Mouse (Mus musculus): ENCODE data around the gene Jpt1. TPM values are rescaled to one million over a fixed set of nuclear protein-coding genes. Genes with fewer than 3 reads are reported as not detected.
A peak's percentile ranks its signal among the peaks of the same experiment; 100 is the strongest.
"Not testable (repeated sequence)": the region's sequence is repeated elsewhere in the genome, so short reads cannot be mapped to it uniquely, and the experiment has no call there.

Gene Jpt1
- polyA plus RNA-seq, 1 experiment from 2014 or later, result 557 TPM

GRCm38 (mm10) chr11:115483278-115483677 lies 30.9 kb downstream of the Jpt1 start:
- Histone ChIP-seq H3K4me1 (no peaks in the 10 kb centered on the region), H3K4me3 (no peak overlapping the region), H3K27me3 (no peaks in the 10 kb centered on the region), H3K27ac (no peak overlapping the region), H3K4me2 (replicated peaks) (no peak overlapping the region), H3K36me3 (peaks cover 6% of the 10 kb centered on the region; the same call in 1 of the 2 replicates), H3K9me3 (no peaks in the 10 kb centered on the region), H3K9ac (no peak overlapping the region)
- ATAC-seq (ENCODE audit: low FRiP score, low read depth), result no peak
- 67% methylated on average over 11 of the region's 11 CpGs for WGBS

GRCm38 (mm10) chr11:115481553-115482259 lies 32.5 kb downstream of the Jpt1 start:
- H3K4me2 ChIP-seq (replicated peaks), result no peak overlapping the region
- no peaks in the 10 kb centered on the region for H3K9me3 ChIP-seq
- peaks cover 6% of the 10 kb centered on the region; the same call in 1 of the 2 replicates for H3K36me3 ChIP-seq
- peaks cover 8% of the 10 kb centered on the region for H3K4me1 ChIP-seq
- no peak overlapping the region for H3K9ac ChIP-seq
- no peak for ATAC-seq (ENCODE audit: low FRiP score, low read depth)
- WGBS, result 81% methylated on average over 6 of the region's 6 CpGs
- no peak overlapping the region for H3K4me3 ChIP-seq
- no peaks in the 10 kb centered on the region for H3K27me3 ChIP-seq
- no peak overlapping the region for H3K27ac ChIP-seq

- ATAC-seq (ENCODE audit: low FRiP score, low read depth), result no peak
- Histone ChIP-seq H3K9me3 (no peaks in the 10 kb centered on the region), H3K4me2 (replicated peaks) (no peak overlapping the region), H3K27me3 (no peaks in the 10 kb centered on the region), H3K4me1 (peaks cover 28% of the 10 kb centered on the region), H3K9ac (no peak overlapping the region), H3K4me3 (no peak overlapping the region), H3K27ac (no peak overlapping the region), H3K36me3 (peaks cover 6% of the 10 kb centered on the region; the same call in 1 of the 2 replicates)
- WGBS, result 86% methylated on average over 9 of the region's 9 CpGs
Observed at GRCm38 (mm10) chr11:115478296-115478938, 35.8 kb downstream of the Jpt1 start.

GRCm38 (mm10) chr11:115477388-115477787 lies 36.8 kb downstream of the Jpt1 start:
- not testable (repeated sequence) for H3K27ac ChIP-seq; H3K9me3 ChIP-seq; H3K27me3 ChIP-seq; ATAC-seq (ENCODE audit: low FRiP score, low read depth); H3K36me3 ChIP-seq; H3K4me3 ChIP-seq
- Histone ChIP-seq H3K4me2 (replicated peaks) (peak overlapping the region; percentile 87; the same call in 1 of the 2 replicates), H3K4me1 (peaks cover 31% of the 10 kb centered on the region), H3K9ac (peak overlapping the region; percentile 43)
- WGBS, result 87% methylated on average over 7 of the region's 7 CpGs

- ATAC-seq (ENCODE audit: low FRiP score, low read depth); H3K27me3 ChIP-seq; H3K36me3 ChIP-seq; H3K27ac ChIP-seq; H3K9me3 ChIP-seq; H3K9ac ChIP-seq: not testable (repeated sequence)
- H3K4me1 ChIP-seq, result peaks cover 31% of the 10 kb centered on the region
- peak overlapping the region; percentile 92 for H3K4me3 ChIP-seq
- 77% methylated on average over 4 of the region's 4 CpGs for WGBS
- peak overlapping the region; percentile 87 for H3K4me2 ChIP-seq (replicated peaks)
Observed at GRCm38 (mm10) chr11:115476630-115477029, 37.6 kb downstream of the Jpt1 start.

- Histone ChIP-seq H3K4me3 (peak overlapping the region; percentile 92), H3K27ac (no peak overlapping the region), H3K9ac (peak overlapping the region; percentile 85), H3K27me3 (no peaks in the 10 kb centered on the region), H3K4me2 (replicated peaks) (peak overlapping the region; percentile 87), H3K4me1 (peaks cover 31% of the 10 kb centered on the region), H3K9me3 (no peaks in the 10 kb centered on the region), H3K36me3 (peaks cover 6% of the 10 kb centered on the region; the same call in 1 of the 2 replicates)
- ATAC-seq (ENCODE audit: low FRiP score, low read depth), result 0 out of 2 replicates have a peak, but pooled peaks have one; percentile 6
- WGBS, result 4% methylated on average over 28 of the region's 28 CpGs
Observed at GRCm38 (mm10) chr11:115475758-115476237, 38.4 kb downstream of the Jpt1 start.

- peak within 1 kb of the TSS; percentile 85 for H3K9ac ChIP-seq
- 1% methylated on average over 26 of the region's 26 CpGs for WGBS
- H3K9me3 ChIP-seq, result no peaks in the 10 kb centered on the region
- H3K4me1 ChIP-seq, result peaks cover 31% of the 10 kb centered on the region
- peak within 1 kb of the TSS; percentile 63 for H3K27ac ChIP-seq
- peak within 1 kb of the TSS; percentile 87 for H3K4me2 ChIP-seq (replicated peaks)
- peaks cover 5% of the 10 kb centered on the region; the same call in 1 of the 2 replicates for H3K36me3 ChIP-seq
- ATAC-seq (ENCODE audit: low FRiP score, low read depth), result peak; percentile 94
- H3K27me3 ChIP-seq, result no peaks in the 10 kb centered on the region
- peak within 1 kb of the TSS; percentile 92 for H3K4me3 ChIP-seq
Observed at GRCm38 (mm10) chr11:115475025-115475757, 39.0 kb downstream of the Jpt1 start, which contains the start of gene Armc7. Gene Armc7 (plus strand): TSS chr11:115475667.

- ATAC-seq (ENCODE audit: low FRiP score, low read depth), result peak; percentile 29; the same call in 1 of the 2 replicates
- H3K4me3 ChIP-seq, result peak overlapping the region; percentile 16; the same call in 1 of the 2 replicates
- H3K36me3 ChIP-seq, result no peaks in the 10 kb centered on the region
- H3K4me1 ChIP-seq, result peaks cover 31% of the 10 kb centered on the region
- peak overlapping the region; percentile 44 for H3K27ac ChIP-seq
- 9% methylated on average over 15 of the region's 15 CpGs for WGBS
- H3K4me2 ChIP-seq (replicated peaks), result peak overlapping the region; percentile 45
- H3K9ac ChIP-seq, result peak overlapping the region; percentile 39; the same call in 1 of the 2 replicates
- no peaks in the 10 kb centered on the region for H3K27me3 ChIP-seq
- no peaks in the 10 kb centered on the region for H3K9me3 ChIP-seq
Observed at GRCm38 (mm10) chr11:115473626-115474275, 40.4 kb downstream of the Jpt1 start.

- 83% methylated on average over 7 of the region's 7 CpGs for WGBS
- Histone ChIP-seq H3K27me3 (no peaks in the 10 kb centered on the region), H3K4me2 (replicated peaks) (no peak overlapping the region), H3K9me3 (no peaks in the 10 kb centered on the region), H3K27ac (no peak overlapping the region), H3K9ac (no peak overlapping the region), H3K36me3 (no peaks in the 10 kb centered on the region), H3K4me1 (peaks cover 31% of the 10 kb centered on the region), H3K4me3 (no peak overlapping the region)
- no peak for ATAC-seq (ENCODE audit: low FRiP score, low read depth)
Observed at GRCm38 (mm10) chr11:115472183-115472582, 42.0 kb downstream of the Jpt1 start.

- Histone ChIP-seq H3K9ac (no peak overlapping the region), H3K9me3 (no peaks in the 10 kb centered on the region), H3K4me1 (peaks cover 10% of the 10 kb centered on the region), H3K27me3 (no peaks in the 10 kb centered on the region), H3K27ac (no peak overlapping the region), H3K4me2 (replicated peaks) (no peak overlapping the region), H3K36me3 (no peaks in the 10 kb centered on the region), H3K4me3 (no peak overlapping the region)
- peak; percentile 52; the same call in 1 of the 2 replicates for ATAC-seq (ENCODE audit: low FRiP score, low read depth)
- WGBS, result 5% methylated on average over 4 of the region's 4 CpGs
Observed at GRCm38 (mm10) chr11:115467217-115467618, 47.0 kb downstream of the Jpt1 start.

GRCm38 (mm10) chr11:115464851-115465250 lies 49.3 kb downstream of the Jpt1 start:
- WGBS, result 88% methylated on average over 8 of the region's 8 CpGs
- Histone ChIP-seq H3K4me2 (replicated peaks) (no peak overlapping the region), H3K36me3 (no peaks in the 10 kb centered on the region), H3K4me3 (no peak overlapping the region), H3K27ac (no peak overlapping the region), H3K9me3 (no peaks in the 10 kb centered on the region), H3K27me3 (0 out of 2 replicates have a peak, but pooled peaks cover 4% of the 10 kb centered on the region), H3K4me1 (peaks cover 16% of the 10 kb centered on the region), H3K9ac (no peak overlapping the region)
- no peak for ATAC-seq (ENCODE audit: low FRiP score, low read depth)
